Mouse (Mus musculus) cerebellum, postnatal 4 days (tissue): Measurements from ENCODE around the gene Rhbg.

Experiments used
- DNase-seq, 2 experiments: peaks; one replicate each; pipeline ENCODE4 v3.0.0; 2022; ENCODE audit warnings: low spot score in 2 of 2, mixed read lengths in 1 of 2

Gene Rhbg

DNA sequence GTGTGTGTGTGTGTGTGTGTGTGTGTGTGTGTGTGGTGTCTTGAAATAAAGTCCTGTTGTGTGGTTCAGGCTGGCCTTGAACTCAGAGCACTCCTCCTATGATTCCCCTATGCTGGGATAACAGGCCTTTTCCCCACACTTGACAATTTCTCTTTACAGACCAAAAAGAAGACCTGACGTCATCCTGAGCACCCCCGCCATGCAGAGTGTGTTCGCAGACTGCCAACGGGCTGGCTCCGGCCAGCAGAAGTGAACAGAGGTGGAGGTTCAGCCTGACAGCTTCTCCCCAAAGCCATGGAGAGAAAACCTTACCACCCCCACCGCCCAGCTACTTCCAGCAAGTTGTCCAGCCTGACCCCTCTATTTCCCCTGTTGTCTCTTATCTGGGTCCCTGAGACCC, 25.0 kb downstream of the Rhbg start:
- DNase-seq: no peak

DNA sequence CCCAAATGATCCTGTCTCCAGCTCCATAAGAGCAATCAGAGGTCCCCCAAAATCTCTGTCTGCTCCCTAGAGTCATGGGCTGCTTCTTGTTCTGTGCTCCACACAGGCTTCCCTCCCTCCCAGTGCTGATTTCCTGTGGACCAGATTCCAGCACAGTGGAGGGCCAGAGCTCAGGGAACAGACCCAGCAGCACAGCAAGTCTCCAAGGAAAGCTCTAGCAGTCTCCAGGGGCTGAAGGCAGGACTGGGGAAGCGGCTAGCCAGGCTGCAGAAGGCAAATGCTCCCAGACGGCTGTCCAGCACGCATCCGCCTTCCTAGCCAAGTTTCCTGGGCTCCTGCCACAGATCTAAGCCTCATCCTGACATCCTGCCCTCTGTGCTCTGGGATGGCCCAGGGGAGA, 25.6 kb downstream of the Rhbg start:
- no peak for DNase-seq

- peak in 1 of 2 experiments; percentile 63 for DNase-seq
Measured at GRCm38 (mm10) chr3:88227976-88228375, 26.5 kb downstream of the Rhbg start.

GRCm38 (mm10) chr3:88227260-88227659, 27.2 kb downstream of the Rhbg start:
- DNase-seq: no peak

DNA sequence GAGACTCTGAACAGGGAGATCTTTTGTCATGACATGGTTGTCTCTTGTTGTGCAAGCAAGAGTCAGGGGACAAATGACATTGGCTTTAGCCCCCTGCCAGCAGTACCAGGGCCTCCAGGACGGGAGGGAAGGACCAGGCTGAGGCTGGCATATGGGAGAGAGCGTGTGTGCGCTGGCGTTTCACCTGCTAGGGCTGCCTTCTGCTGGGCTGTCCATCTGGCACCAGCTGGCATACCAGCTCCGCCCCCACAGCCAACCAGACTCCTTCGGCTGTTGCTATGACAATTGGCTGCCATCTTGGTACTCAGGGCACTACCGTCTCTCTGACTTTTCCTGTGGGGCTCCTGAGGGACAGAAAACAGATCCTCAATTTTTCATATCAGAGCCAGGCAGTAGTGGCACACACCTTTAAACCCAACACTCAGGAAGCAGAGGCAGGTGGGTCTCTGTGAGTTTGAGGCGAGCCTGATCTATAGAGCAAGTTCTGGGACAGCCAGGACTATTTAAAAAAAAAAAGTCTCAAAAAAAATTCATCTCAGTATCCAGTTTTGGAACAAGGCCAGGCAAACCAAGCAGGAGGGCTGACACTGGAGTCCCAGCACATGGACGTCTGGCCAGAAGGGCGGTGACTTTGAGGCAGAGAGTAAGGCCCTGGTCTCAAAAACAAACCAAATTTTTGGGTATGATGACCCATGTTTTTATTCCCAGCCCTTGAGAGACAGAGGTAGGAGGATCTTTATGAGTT, 28.2 kb downstream of the Rhbg start:
- peak in 1 of 2 experiments; percentile 81 for DNase-seq

DNA sequence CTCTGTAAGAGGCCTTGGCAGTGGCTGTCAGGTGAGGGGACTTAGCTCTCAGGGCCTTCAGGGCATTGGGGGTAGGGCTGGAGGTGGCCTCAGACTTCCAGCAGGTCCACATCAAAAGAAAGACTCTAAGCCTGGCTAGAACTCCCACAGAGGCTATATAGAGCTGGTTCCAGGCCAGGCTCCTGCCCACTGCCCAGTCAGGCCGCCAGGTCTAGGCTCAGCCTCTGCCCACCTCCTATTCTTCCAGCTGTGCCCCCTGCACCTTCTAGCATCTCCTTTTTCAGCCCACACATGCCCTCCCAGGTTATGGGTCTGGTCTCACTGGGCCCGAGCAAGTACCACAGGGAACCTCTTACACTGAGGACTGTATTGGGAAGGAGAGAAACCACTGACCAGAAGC, 29.6 kb downstream of the Rhbg start:
- DNase-seq: no peak

DNA sequence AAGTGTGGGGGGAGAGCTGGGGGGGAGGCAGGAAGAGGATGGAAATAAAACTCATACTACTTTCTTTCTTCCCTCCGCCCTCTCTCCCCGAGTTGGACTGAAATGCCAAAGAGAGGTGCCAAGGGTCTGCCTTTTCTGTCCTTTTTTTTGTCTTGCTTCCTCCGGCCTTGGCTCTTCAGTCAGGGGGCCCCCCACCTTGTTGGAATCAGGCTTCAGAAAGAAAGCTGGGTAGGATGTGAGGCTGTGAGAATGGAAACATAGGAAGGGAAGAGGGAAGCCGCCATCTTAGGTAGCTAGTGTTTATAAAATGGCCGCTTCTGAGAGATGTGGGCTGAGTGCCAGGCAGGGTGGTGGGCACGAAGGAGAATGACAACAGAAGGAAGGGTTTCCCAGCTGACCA, 32.1 kb downstream of the Rhbg start:
- DNase-seq: peak in 1 of 2 experiments; percentile 77

- DNase-seq: peak in 1 of 2 experiments; percentile 71
Measured at GRCm38 (mm10) chr3:88221519-88222390, 32.8 kb downstream of the Rhbg start.

DNA sequence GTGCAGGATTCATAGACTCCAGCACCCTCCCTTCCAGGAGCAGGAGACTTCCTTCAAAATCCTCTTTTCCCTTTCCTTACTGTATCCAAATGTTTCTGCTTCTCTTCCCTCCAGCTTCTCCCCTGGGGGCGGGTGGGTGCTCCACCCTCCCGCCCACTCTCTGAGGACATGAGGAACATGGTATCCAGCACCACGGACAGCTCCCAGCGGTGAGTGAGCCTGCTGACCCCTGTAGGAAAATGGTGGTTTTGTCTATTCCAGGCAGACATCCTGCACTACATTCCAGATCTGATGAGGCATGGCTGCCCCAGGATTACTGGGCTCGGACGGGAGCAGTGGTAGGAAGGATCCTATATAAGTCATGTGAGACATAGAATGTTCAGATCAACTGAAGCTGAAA, 33.7 kb downstream of the Rhbg start:
- no peak for DNase-seq

GRCm38 (mm10) chr3:88219940-88220339, 34.6 kb downstream of the Rhbg start:
- no peak for DNase-seq

DNA sequence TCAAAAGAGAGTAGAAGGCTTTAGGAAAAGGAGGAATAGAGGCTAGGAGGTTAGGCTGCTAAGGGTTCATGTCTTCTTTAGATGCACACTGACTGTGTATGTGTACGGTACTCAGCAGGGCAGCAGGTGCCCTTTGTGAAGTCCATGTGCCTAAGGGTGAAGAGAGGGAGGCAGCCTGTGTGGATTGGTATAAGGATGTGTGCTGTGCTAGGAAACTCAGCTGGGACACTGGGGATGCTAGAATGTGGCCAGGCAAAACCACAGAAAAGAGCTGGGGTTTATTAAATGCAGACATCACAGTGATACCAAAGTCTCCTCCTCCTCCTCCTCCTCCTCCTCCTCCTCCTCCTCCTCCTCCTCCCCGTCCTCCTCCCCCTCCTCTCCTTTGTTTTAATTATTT, 36.8 kb downstream of the Rhbg start:
- DNase-seq: no peak

DNA sequence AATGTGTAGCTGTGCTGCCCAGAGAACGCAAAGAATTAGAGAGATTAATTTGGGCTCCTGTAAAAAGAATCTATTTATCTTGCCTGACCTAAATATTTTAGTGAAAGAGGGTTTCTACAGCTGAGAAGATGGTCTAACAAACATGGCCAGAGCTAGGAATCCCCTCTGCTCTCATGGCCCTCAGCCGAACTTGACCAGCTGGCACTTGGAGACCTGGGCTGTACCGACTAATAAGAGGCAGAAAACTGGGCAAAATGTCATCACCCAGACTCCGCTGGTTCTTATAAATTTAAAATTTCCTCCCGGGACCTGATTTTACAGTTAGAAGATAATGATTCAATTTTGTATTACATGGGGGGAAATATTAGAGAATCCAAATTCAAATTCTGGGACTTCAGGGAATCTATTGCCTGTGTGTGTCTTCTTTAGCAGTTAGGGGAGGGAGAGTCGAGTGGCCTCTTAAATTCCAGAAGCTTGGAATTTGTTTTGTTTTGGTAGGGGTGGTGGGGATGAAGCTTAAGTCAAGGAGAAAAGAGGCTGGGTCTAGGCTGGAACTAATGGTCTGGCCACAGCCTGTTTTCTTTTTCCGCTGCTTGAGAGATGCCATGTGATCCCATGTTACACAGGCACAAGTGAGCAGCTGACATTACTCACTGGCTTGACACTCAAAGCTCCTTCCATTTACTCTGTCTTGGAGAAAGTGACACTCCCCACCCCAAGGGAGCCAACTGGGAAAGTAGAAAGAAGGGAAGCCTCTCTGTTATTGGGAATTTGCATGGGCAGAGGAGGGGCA, 37.8 kb downstream of the Rhbg start:
- DNase-seq: no peak

DNA sequence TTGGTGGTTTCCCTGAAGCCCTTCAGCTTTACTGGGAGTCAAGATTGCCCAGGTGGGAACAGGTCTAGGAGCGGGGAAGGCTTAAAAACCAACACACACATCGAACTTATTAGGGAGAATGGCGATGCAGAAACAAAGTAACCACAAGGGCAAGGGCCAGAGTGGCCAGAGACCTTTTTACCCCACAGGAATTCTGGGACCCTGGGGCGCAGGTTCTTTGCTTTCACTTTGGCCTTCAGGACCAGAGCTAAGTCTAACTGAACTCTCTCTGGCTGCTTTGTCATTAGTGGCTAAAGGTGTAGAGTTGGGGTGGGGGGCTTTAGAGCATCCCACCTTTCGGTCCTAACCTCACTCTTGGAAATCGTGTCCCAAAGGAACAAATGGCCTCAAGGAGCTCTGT, 38.4 kb downstream of the Rhbg start:
- DNase-seq: no peak

- peak in 1 of 2 experiments; percentile 59 for DNase-seq
Measured at GRCm38 (mm10) chr3:88215553-88216004, 38.9 kb downstream of the Rhbg start.

DNA sequence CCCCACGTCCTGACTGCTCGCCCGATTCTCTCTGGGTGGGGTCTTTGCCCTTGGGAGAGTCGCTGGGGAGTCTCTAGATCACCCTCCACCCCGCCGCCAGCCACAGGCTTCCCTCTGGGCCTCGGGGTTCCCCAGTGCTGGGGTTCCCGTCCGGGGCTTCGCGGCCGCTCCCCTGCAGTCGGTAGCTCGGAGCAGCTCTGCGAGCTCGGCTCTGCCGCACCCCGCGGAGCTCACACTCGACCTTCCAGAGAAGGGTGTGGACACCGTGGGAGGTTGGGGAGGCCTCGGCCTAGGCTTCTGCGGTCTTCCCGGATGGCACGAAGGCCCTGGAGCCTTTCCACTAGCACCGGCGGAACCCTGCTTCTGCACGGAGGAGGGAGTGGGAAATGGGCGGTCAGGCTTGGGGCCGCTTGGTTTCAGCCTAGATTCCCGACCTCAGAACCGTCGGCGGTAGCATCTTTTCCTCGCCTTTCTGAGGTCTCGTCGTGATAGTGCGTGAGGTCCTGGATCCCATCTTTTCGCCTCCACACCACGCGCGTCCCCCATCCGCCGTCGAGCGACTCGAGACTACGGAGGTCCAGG, 39.4 kb downstream of the Rhbg start:
- no peak for DNase-seq

DNA sequence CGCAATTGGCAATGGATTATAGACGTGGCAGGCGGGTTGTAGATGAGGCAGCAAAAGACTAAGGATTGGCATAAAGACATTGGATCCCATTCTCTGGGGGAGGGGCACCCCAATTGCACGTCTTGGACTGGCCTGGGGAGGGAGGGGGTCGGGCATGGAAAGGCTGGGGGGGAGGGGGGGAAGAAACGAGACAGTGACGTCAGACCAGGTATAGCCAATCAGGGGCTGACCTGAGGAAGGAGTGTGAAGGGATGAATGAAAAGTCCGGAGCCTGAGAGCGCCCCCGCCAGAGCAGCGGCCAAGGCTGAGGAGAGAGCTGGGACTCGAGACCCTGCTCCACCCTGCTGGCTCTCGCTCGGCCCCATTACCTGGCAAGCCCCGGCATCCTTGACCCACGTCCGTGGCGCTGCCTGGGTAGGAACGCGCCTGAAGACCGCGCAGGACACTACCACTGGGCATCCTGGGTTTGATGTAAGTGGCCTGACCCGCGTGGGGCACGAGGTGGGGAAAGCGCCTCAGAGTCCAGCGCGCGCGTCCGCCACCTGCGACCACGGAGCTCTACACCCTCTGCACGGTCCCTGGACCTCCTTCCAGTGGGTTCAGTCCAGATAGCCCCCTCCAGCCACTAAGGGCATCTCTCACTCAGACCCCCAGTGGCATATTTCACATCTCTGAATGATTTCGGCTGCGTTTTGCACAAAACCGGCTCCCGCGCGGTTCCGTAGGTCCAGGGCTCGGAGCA, 40.1 kb downstream of the Rhbg start:
- DNase-seq: peak; percentile 72 to 91

DNA sequence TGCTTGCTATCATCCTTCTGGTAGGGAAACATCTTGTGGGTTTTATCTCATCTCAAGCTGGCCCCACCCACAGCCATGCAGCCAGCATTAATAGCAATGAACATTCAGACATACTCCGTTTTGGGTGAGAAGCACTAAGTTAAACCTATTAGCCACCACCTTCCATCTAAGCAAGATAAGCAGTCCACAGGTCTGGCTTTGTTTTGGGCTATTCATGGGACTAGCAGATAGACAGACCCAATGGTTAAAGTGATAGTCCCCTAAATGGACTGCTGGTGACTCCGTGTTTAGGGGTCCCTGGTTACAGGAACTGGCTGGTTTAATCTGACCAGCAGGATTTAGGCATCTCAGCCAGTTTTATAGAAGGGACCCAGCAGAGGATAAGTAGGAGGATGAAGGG, 41.5 kb downstream of the Rhbg start:
- DNase-seq: no peak

DNA sequence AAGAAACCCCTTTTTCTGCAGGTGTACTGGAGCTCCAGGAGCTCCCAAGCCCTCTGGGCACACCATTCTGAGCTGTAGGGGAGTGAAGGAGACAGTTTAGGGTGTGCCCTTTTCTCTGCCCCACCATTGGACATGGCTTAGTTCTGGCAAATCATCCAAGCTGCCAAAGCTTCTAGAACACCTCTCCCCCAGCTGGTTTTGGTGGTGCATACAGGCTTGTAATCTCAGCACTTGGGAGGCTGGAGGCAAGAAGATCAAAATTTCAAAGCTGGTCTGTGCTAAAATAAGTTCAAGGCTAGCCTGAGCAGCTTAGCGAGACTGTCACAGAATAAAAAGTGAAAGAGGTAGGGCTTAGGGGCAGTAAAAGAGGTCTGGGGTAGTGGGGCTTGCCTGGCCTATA, 42.2 kb downstream of the Rhbg start:
- DNase-seq: no peak

- no peak for DNase-seq
Measured at GRCm38 (mm10) chr3:88210918-88211317, 43.6 kb downstream of the Rhbg start.

DNA sequence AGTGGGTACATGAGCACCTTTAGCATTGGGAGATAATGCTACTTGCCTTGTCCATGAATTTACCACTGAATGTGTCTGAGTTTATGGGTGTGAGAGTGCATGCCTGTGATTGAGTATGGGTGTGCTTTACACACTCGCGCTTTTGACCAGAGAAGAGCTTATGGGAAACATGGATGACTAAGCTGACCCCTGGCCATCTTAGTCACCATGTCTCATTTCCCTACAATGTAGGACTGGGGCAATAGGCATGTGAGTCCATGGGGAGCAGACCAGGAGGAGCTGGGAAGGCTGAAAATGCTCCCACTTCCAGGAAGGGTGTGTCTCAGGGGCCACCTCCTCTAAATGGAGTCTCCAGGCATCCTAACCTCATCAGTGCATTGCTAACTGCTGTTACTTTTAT, 44.4 kb downstream of the Rhbg start:
- no peak for DNase-seq

- no peak for DNase-seq
Measured at GRCm38 (mm10) chr3:88209306-88209705, 45.2 kb downstream of the Rhbg start.
